Mouse (Mus musculus): Measurements from ENCODE around the gene Tldc1.
A peak's percentile ranks its signal among the peaks of the same experiment; 100 is the strongest.

Gene Tldc1

GRCm38 (mm10) chr8:119778263-119778662 lies at the start of gene Tldc1:
TSS of gene Tldc1 (minus strand) at chr8:119778416.
- DNase-seq: peak; percentile 99

GRCm38 (mm10) chr8:119827721-119828153 lies 49.5 kb upstream of the Tldc1 start:
- DNase-seq: no peak

GRCm38 (mm10) chr8:119826982-119827381 lies 48.8 kb upstream of the Tldc1 start:
- no peak for DNase-seq

GRCm38 (mm10) chr8:119825950-119826730 lies 47.9 kb upstream of the Tldc1 start:
- DNase-seq: no peak

- no peak for DNase-seq
Measured at GRCm38 (mm10) chr8:119824809-119825273, 46.6 kb upstream of the Tldc1 start.

- no peak for DNase-seq
Measured at GRCm38 (mm10) chr8:119824100-119824499, 45.9 kb upstream of the Tldc1 start.

- no peak for DNase-seq
Measured at GRCm38 (mm10) chr8:119823278-119823677, 45.1 kb upstream of the Tldc1 start.

GRCm38 (mm10) chr8:119821691-119822090 lies 43.5 kb upstream of the Tldc1 start:
- no peak for DNase-seq

- no peak for DNase-seq
Measured at GRCm38 (mm10) chr8:119819976-119820375, 41.8 kb upstream of the Tldc1 start.

GRCm38 (mm10) chr8:119819316-119819715 lies 41.1 kb upstream of the Tldc1 start:
- no peak for DNase-seq

GRCm38 (mm10) chr8:119817446-119817845 lies 39.2 kb upstream of the Tldc1 start:
- DNase-seq: no peak

- DNase-seq: no peak
Measured at GRCm38 (mm10) chr8:119816219-119816618, 38.0 kb upstream of the Tldc1 start.

- peak; percentile 65 to 79 for DNase-seq
Measured at GRCm38 (mm10) chr8:119812650-119813431, 34.6 kb upstream of the Tldc1 start.

- DNase-seq: peak; percentile 54 to 56
Measured at GRCm38 (mm10) chr8:119811925-119812324, 33.7 kb upstream of the Tldc1 start.

GRCm38 (mm10) chr8:119810953-119811499 lies 32.8 kb upstream of the Tldc1 start:
- DNase-seq: no peak

- no peak for DNase-seq
Measured at GRCm38 (mm10) chr8:119810127-119810868, 32.1 kb upstream of the Tldc1 start.

- no peak for DNase-seq
Measured at GRCm38 (mm10) chr8:119809620-119810019, 31.4 kb upstream of the Tldc1 start.

GRCm38 (mm10) chr8:119807687-119808086 lies 29.5 kb upstream of the Tldc1 start:
- no peak for DNase-seq

GRCm38 (mm10) chr8:119806422-119807263 lies 28.4 kb upstream of the Tldc1 start:
- DNase-seq: peak; percentile 56 to 67

GRCm38 (mm10) chr8:119805275-119805674 lies 27.1 kb upstream of the Tldc1 start:
- no peak for DNase-seq

GRCm38 (mm10) chr8:119802592-119802991 lies 24.4 kb upstream of the Tldc1 start:
- DNase-seq: no peak

GRCm38 (mm10) chr8:119801168-119801567 lies 23.0 kb upstream of the Tldc1 start:
- DNase-seq: no peak
